Mouse (Mus musculus) testis, adult 2 months (tissue): ENCODE measurements around the gene Tgfbr1.

ENCODE experiments used
- CTCF ChIP-seq: fragments of 200-500 bp; IDR thresholded peaks from 2 replicates; pipeline ENCODE4 v1.5.1; 2012; ENCODE audit warnings: low read depth, mild to moderate bottlenecking, inconsistent platforms, low read length, moderate library complexity; ENCODE audit not compliant: control insufficient read depth, insufficient read depth, insufficient replicate concordance
- POLR2A ChIP-seq: fragments of 200-500 bp; IDR thresholded peaks from 2 replicates; pipeline ENCODE4 v1.6.1; 2012; ENCODE audit warnings: low read depth, mild to moderate bottlenecking, inconsistent platforms, low read length, moderate library complexity; ENCODE audit not compliant: control insufficient read depth

- TF ChIP-seq CTCF (peak; percentile 39; the same call in 1 of the 2 replicates), POLR2A (no peak)
Observed at GRCm38 (mm10) chr4:47351386-47352049, 1.5 kb upstream of the Tgfbr1 start.
